Mouse (Mus musculus): ENCODE results near the gene Pxmp4.

- TF ChIP-seq CTCF (IDR thresholded peaks at IDR 0.05; ENCODE audit: low read depth), result no peak
- no peak for TF ChIP-seq EP300 (optimal IDR thresholded peaks at IDR 0.05)
Measured at GRCm38 (mm10) chr2:154538710-154539109, 64.8 kb downstream of the Pxmp4 start.
